Comparison of ENCODE assay signal across 12 mouse cellular contexts in the genomic region with DNA sequence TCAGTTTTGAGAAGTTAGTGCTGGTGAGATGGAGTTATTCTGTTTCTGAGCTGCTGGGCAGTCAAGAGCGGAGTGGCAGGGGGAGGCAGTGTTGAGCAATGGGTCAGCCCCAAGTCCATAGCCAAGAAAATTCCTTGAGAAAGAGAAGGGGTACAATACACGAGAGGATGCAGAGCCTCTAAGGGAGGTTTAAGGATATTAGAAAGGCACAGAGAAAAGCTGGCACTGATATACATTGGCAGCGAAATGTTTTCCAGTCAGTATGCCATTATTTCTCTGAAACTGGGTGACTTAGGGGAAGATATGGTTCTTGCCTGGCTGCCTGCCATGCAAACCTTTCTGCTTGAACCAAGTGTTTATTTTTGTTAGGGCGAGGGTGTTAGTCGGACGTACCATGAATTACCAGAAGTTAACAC. TPM values are rescaled to one million over a fixed set of nuclear protein-coding genes. Genes with fewer than 3 reads are reported as not detected.
A peak's percentile ranks its signal among the peaks of the same experiment; 100 is the strongest.
DNase-seq lines count a peak whose midpoint lies in the region; ATAC-seq lines count a peak whose summit lies in the region.
"Had no signal": no experiment of that assay in that cellular context is flagged by ENCODE, and none has a peak within 500 bp of the region (broad histone marks: within the 10 kb centered on the region; RNA-seq: fewer than 3 reads in every experiment).

No protein-coding gene starts in this region.

- H3K27ac ChIP-seq in kidney, embryonic 15.5 days, result no peak overlapping the region
- H3K27ac ChIP-seq in liver, embryonic 16.5 days (ENCODE audit: low read length), result peak overlapping the region; percentile 70
- H3K27ac ChIP-seq in stomach, embryonic 16.5 days (ENCODE audit: low read length), result peak overlapping the region; percentile 35; the same call in 1 of the 2 replicates
- H3K27ac ChIP-seq: embryonic facial prominence, embryonic 12.5 days; limb, embryonic 15.5 days; neural tube, embryonic 12.5 days had no signal

- H3K27me3 ChIP-seq in kidney, embryonic 15.5 days, result no peaks in the 10 kb centered on the region
- H3K27me3 ChIP-seq in liver, embryonic 16.5 days (ENCODE audit: control insufficient read depth, insufficient read depth, low read depth, low read length), result no peaks in the 10 kb centered on the region
- no peaks in the 10 kb centered on the region for H3K27me3 ChIP-seq in stomach, embryonic 16.5 days (ENCODE audit: control insufficient read depth, insufficient read depth, low read length)
- H3K27me3 ChIP-seq: embryonic facial prominence, embryonic 12.5 days; limb, embryonic 15.5 days; neural tube, embryonic 12.5 days had no signal

- ATAC-seq in kidney, embryonic 15.5 days (replicated peaks; ENCODE audit: low FRiP score), result peak; percentile 43; the same call in 1 of the 2 replicates
- peak; percentile 55 for ATAC-seq in erythroblast, adult 5-6 weeks (replicated peaks; ENCODE audit: low FRiP score, poor library complexity, severe bottlenecking)
- 0 out of 2 replicates have a peak, but pooled peaks have one; percentile 4 for ATAC-seq in liver, embryonic 16.5 days (ENCODE audit: low read depth)
- peak; percentile 53 for ATAC-seq in stomach, embryonic 16.5 days (ENCODE audit: insufficient read depth, low FRiP score)
- ATAC-seq in inflammation-experienced regulatory T-cells, adult 6 months, result no peak

- no peak overlapping the region for H3K9ac ChIP-seq in kidney, embryonic 15.5 days
- H3K9ac ChIP-seq in liver, embryonic 16.5 days (ENCODE audit: low read depth, low read length), result no peak overlapping the region
- no peak overlapping the region for H3K9ac ChIP-seq in stomach, embryonic 16.5 days (ENCODE audit: low read length)
- H3K9ac ChIP-seq: embryonic facial prominence, embryonic 12.5 days; limb, embryonic 15.5 days; neural tube, embryonic 12.5 days had no signal

- DNase-seq in kidney, adult 8-10 months, result no peak
- DNase-seq in spleen, postnatal 4 days (ENCODE audit: low spot score in 2 of 2), result no peak
- no peak for DNase-seq in layer of hippocampus, postnatal 14 days (ENCODE audit: low spot score in 2 of 2)
- DNase-seq: gastrocnemius, postnatal 14 days had no signal

- H3K9me3 ChIP-seq in kidney, embryonic 15.5 days (replicated peaks), result no peaks in the 10 kb centered on the region
- H3K9me3 ChIP-seq in liver, embryonic 16.5 days (replicated peaks; ENCODE audit: control insufficient read depth, low read length), result no peaks in the 10 kb centered on the region
- H3K9me3 ChIP-seq in stomach, embryonic 16.5 days (replicated peaks; ENCODE audit: control insufficient read depth, low read length), result no peaks in the 10 kb centered on the region
- H3K9me3 ChIP-seq: embryonic facial prominence, embryonic 12.5 days; limb, embryonic 15.5 days; neural tube, embryonic 12.5 days had no signal

- H3K4me1 ChIP-seq in kidney, embryonic 15.5 days, result peaks cover 11% of the 10 kb centered on the region; the same call in 1 of the 2 replicates
- H3K4me1 ChIP-seq in liver, embryonic 16.5 days (ENCODE audit: control insufficient read depth, low read depth, low read length), result peaks cover 20% of the 10 kb centered on the region
- H3K4me1 ChIP-seq in stomach, embryonic 16.5 days (ENCODE audit: control insufficient read depth, insufficient read depth, low read length), result 0 out of 2 replicates have a peak, but pooled peaks cover 2% of the 10 kb centered on the region
- H3K4me1 ChIP-seq: neural tube, embryonic 12.5 days had no signal

- no peak overlapping the region for H3K4me2 ChIP-seq in kidney, embryonic 15.5 days
- H3K4me2 ChIP-seq in liver, embryonic 16.5 days (ENCODE audit: low read depth, low read length), result peak overlapping the region; percentile 51
- peak overlapping the region; percentile 8; the same call in 1 of the 2 replicates for H3K4me2 ChIP-seq in stomach, embryonic 16.5 days (ENCODE audit: low read depth, low read length)
- H3K4me2 ChIP-seq: embryonic facial prominence, embryonic 12.5 days; limb, embryonic 15.5 days; neural tube, embryonic 12.5 days had no signal

- H3K4me3 ChIP-seq in kidney, embryonic 15.5 days (replicated peaks), result no peak overlapping the region
- H3K4me3 ChIP-seq in liver, embryonic 16.5 days (ENCODE audit: low read depth, low read length), result peak overlapping the region; percentile 24
- no peak overlapping the region for H3K4me3 ChIP-seq in stomach, embryonic 16.5 days (replicated peaks; ENCODE audit: low read length)
- H3K4me3 ChIP-seq: embryonic facial prominence, embryonic 12.5 days; limb, embryonic 15.5 days; neural tube, embryonic 12.5 days had no signal

- H3K36me3 ChIP-seq in kidney, embryonic 15.5 days, result no peaks in the 10 kb centered on the region
- H3K36me3 ChIP-seq in liver, embryonic 16.5 days (ENCODE audit: control insufficient read depth, insufficient read depth), result no peaks in the 10 kb centered on the region
- no peaks in the 10 kb centered on the region for H3K36me3 ChIP-seq in stomach, embryonic 16.5 days (ENCODE audit: control insufficient read depth, insufficient read depth, low read length)
- H3K36me3 ChIP-seq: embryonic facial prominence, embryonic 12.5 days; limb, embryonic 15.5 days; neural tube, embryonic 12.5 days had no signal

- 29% methylated on average over 6 of the region's 6 CpGs for whole genome bisulfite sequencing in kidney, embryonic 15.5 days
- 27% methylated on average over 6 of the region's 6 CpGs for WGBS in liver, embryonic 16.5 days (ENCODE audit: insufficient replicate concordance)
- 18% methylated on average over 6 of the region's 6 CpGs for WGBS in stomach, embryonic 16.5 days

RNA-seq across cellular contexts. Expression of a gene that starts 56.6 kb away (rescaled TPM):
- polyA plus RNA-seq in kidney, embryonic 15.5 days (2015; fragmentation: Nextera tagmentation; extraction: Ambion mirVana), result 136 and 166 TPM in 2 replicates
- total RNA-seq in erythroblast, adult 5-6 weeks (2015; ENCODE audit: low replicate concordance), result 57.1 and 66.7 TPM in 2 replicates
- total RNA-seq in erythroblast, adult 5-6 weeks (2017; ENCODE audit: low replicate concordance), result 28.7 and 59.9 TPM in 2 replicates
- polyA plus RNA-seq in liver, embryonic 16.5 days (2015; fragmentation: Nextera tagmentation; extraction: Ambion mirVana), result 47.6 and 58.8 TPM in 2 replicates
- polyA plus RNA-seq in stomach, embryonic 16.5 days (2015; fragmentation: Nextera tagmentation; extraction: Ambion mirVana), result 133 and 136 TPM in 2 replicates
- 100 to 1,000 TPM; 199 to 211 (median 208) TPM for polyA plus RNA-seq in inflammation-experienced regulatory T-cells, adult 6 months (2017; shearing (Covaris generic))
- total RNA-seq in layer of hippocampus, postnatal 14 days (2021), result 10 to 100 TPM; 91.1 to 91.2 TPM
